Mouse (Mus musculus) liver, embryonic 11.5 days (tissue): ENCODE results near the gene Igfbp4. TPM values are rescaled to one million over a fixed set of nuclear protein-coding genes. Genes with fewer than 3 reads are reported as not detected.

Experiments
- ATAC-seq: fragments of 200-750 bp; cut with Nextera tagmentation; replicated peaks from 2 replicates; pipeline ENCODE4 v1.8.0; 2017; ENCODE audit warnings: moderate number of reproducible peaks, mild to moderate bottlenecking, moderate TSS enrichment, moderate library complexity; ENCODE audit not compliant: low FRiP score
- DNase-seq: peaks from one replicate; pipeline ENCODE4 v3.0.0-alpha.2; 2017; ENCODE audit warnings: low spot score
- H3K27ac ChIP-seq: fragments of 300-500 bp; sonication (generic); 2 replicates; pipeline ENCODE4 v1.5.1; 2014; ENCODE audit warnings: mild to moderate bottlenecking, low read depth, low read length, control low read depth
- H3K27me3 ChIP-seq: fragments of 300-500 bp; sonication (generic); replicated peaks from 2 replicates; pipeline ENCODE4 v1.6.1; 2014; ENCODE audit warnings: low read length, mixed read lengths; ENCODE audit not compliant: control insufficient read depth, insufficient read depth
- H3K36me3 ChIP-seq: fragments of 300-500 bp; sonication (generic); 2 replicates; pipeline ENCODE4 v1.6.1; 2014; ENCODE audit warnings: mild to moderate bottlenecking, low read length, moderate library complexity, mixed read lengths; ENCODE audit not compliant: control insufficient read depth, insufficient read depth
- H3K4me1 ChIP-seq: fragments of 300-500 bp; sonication (generic); replicated peaks from 2 replicates; pipeline ENCODE4 v1.6.1; 2014; ENCODE audit warnings: low read length, mixed read lengths; ENCODE audit not compliant: control insufficient read depth, insufficient read depth
- H3K4me2 ChIP-seq: fragments of 300-500 bp; sonication (generic); 2 replicates; pipeline ENCODE4 v1.6.1; 2014; ENCODE audit warnings: mild to moderate bottlenecking, control low read depth, moderate library complexity
- H3K4me3 ChIP-seq: fragments of 300-500 bp; sonication (generic); 2 replicates; pipeline ENCODE4 v1.5.1; 2014; ENCODE audit warnings: low read depth, low read length, control low read depth
- H3K9ac ChIP-seq: fragments of 300-500 bp; sonication (generic); 2 replicates; pipeline ENCODE4 v1.6.1; 2014; ENCODE audit warnings: low read depth, low read length, control low read depth
- H3K9me3 ChIP-seq: fragments of 300-500 bp; sonication (generic); 2 replicates; pipeline ENCODE4 v1.6.1; 2016; ENCODE audit warnings: low read length, inconsistent platforms, mixed read lengths; ENCODE audit not compliant: control insufficient read depth
- WGBS: fragments of 180-500 bp; shearing (Covaris S2); extraction: QIAGEN DNeasy Blood & Tissue Kit; methylation state at CpG from one replicate; pipeline ENCODE4 v1.1.7; 2014; 5-methylcytosine and 5-hydroxymethylcytosine counted together
- polyA plus RNA-seq: library from polyadenylated mRNA; unstranded; fragments of >200 nt; fragmentation: Nextera tagmentation; extraction: Ambion mirVana; gene quantifications from 2 replicates; pipeline ENCODE4 v1.2.1, GENCODE M21; 2014

The Igfbp4 gene
- polyA plus RNA-seq, 1 experiment from 2014 or later: 328 TPM

- Histone ChIP-seq H3K4me3 (no peak overlapping the region), H3K9me3 (no peaks in the 10 kb centered on the region), H3K27me3 (peaks cover 3% of the 10 kb centered on the region; the same call in 1 of the 2 replicates), H3K4me1 (peaks cover 3% of the 10 kb centered on the region; the same call in 1 of the 2 replicates), H3K36me3 (no peaks in the 10 kb centered on the region), H3K9ac (no peak overlapping the region), H3K27ac (no peak overlapping the region), H3K4me2 (no peak overlapping the region)
- WGBS: 69% methylated on average over 8 of the region's 8 CpGs
- ATAC-seq (no peak), DNase-seq (no peak)
These were observed 41.1 kb downstream of the Igfbp4 start for GRCm38 (mm10) chr11:99082098-99082497.

DNA sequence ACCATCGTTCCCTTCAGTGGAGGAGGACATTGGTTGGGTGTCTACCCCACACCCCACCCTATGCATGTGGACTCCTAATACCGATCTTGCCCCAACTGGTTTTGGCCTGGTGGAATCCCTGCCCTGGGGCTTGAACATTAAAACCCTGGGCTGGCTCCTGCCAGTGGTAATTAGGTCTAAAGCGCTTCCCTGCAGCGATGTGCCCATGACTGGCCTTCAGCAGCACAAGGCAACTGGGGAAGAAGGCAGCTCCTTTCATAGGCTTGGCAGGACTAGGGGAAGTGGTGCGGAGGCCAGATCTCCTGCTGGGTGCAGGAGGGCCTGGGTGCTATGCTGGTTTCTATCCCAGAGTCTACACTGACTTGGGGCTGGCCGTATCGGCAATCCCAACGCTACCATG, 42.5 kb downstream of the Igfbp4 start:
- no peak overlapping the region for H3K27ac ChIP-seq
- H3K4me3 ChIP-seq: no peak overlapping the region
- no peaks in the 10 kb centered on the region for H3K36me3 ChIP-seq
- no peaks in the 10 kb centered on the region for H3K9me3 ChIP-seq
- peaks cover 3% of the 10 kb centered on the region; the same call in 1 of the 2 replicates for H3K4me1 ChIP-seq
- no peak overlapping the region for H3K9ac ChIP-seq
- ATAC-seq (no peak), DNase-seq (no peak)
- WGBS: 87% methylated on average over 8 of the region's 8 CpGs
- H3K27me3 ChIP-seq: peaks cover 3% of the 10 kb centered on the region; the same call in 1 of the 2 replicates
- H3K4me2 ChIP-seq: no peak overlapping the region

DNA sequence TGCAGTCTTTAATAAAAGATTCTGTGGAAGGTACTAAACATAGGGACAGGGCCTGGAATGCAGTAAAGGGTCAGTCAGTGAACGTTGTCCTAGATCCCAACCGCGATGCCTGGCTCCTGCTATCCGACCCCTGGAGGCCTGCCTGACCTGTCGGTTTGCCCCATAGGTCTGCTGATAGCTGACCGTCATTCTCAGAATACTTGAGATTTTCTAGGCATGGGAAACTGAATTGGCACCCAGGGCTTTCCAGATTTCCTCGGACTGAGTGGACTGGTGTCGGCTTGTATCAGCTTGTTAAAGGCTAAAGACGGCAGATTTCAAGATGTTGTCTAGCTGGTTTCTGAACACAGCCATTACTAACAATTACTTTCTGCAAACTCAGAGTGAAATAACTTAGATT, 43.3 kb downstream of the Igfbp4 start:
- WGBS: 66% methylated on average over 9 of the region's 9 CpGs
- Histone ChIP-seq H3K9me3 (no peaks in the 10 kb centered on the region), H3K4me1 (peaks cover 3% of the 10 kb centered on the region; the same call in 1 of the 2 replicates), H3K4me2 (no peak overlapping the region), H3K27ac (no peak overlapping the region), H3K9ac (no peak overlapping the region), H3K36me3 (no peaks in the 10 kb centered on the region), H3K27me3 (peaks cover 3% of the 10 kb centered on the region; the same call in 1 of the 2 replicates), H3K4me3 (no peak overlapping the region)
- DNase-seq (no peak), ATAC-seq (no peak)

- Histone ChIP-seq H3K36me3 (no peaks in the 10 kb centered on the region), H3K27me3 (peaks cover 5% of the 10 kb centered on the region), H3K9ac (no peak overlapping the region), H3K9me3 (no peaks in the 10 kb centered on the region), H3K4me2 (no peak overlapping the region), H3K27ac (no peak overlapping the region), H3K4me3 (no peak overlapping the region), H3K4me1 (no peaks in the 10 kb centered on the region)
- DNase-seq: no peak
- 40% methylated on average over 2 of the region's 2 CpGs for WGBS
- ATAC-seq: no peak
These were observed 47.4 kb downstream of the Igfbp4 start for GRCm38 (mm10) chr11:99088486-99088885.

DNA sequence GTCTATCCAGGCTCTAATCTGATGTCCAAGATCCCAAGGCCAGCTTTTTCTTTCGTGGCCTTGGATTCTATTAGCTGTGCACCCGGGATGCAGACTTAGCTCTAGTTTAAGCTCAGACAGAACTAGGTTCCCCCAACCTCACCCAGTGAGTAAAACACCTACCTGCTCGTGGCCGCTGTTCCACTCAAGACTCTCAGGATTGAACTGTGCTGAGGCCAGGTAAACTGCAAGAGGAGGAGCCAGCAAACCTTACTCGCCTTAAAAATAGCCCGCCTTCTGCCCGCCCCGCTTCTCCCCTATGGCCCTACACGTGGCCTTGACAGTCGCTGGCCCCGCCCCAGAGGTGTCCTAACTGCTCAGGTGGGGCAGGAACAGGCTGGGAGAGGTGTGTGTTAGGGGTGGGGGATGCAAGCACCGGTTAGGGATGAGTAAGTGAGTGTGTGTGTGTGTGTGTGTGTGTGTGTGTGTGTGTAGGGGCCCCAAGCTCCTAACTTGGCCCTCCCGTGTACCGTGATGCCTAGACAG, 48.1 kb downstream of the Igfbp4 start, which contains the start of gene Tns4:
TSS of gene Tns4 (minus strand) at position 230 of the 525 bp plus-strand sequence.
- H3K9me3 ChIP-seq: no peaks in the 10 kb centered on the region
- WGBS: 57% methylated on average over 14 of the region's 14 CpGs
- no peak within 1 kb of the TSS for H3K9ac ChIP-seq
- ATAC-seq: no peak
- H3K27ac ChIP-seq: no peak within 1 kb of the TSS
- DNase-seq: no peak
- H3K4me3 ChIP-seq: no peak within 1 kb of the TSS
- no peaks in the 10 kb centered on the region for H3K4me1 ChIP-seq
- H3K4me2 ChIP-seq: no peak within 1 kb of the TSS
- H3K36me3 ChIP-seq: no peaks in the 10 kb centered on the region
- H3K27me3 ChIP-seq: peaks cover 8% of the 10 kb centered on the region

- 83% methylated on average over 8 of the region's 8 CpGs for WGBS
- H3K9me3 ChIP-seq: no peaks in the 10 kb centered on the region
- H3K9ac ChIP-seq: no peak overlapping the region
- H3K4me3 ChIP-seq: no peak overlapping the region
- no peaks in the 10 kb centered on the region; the same call in 1 of the 2 replicates for H3K36me3 ChIP-seq
- peaks cover 8% of the 10 kb centered on the region for H3K27me3 ChIP-seq
- no peak for ATAC-seq
- no peaks in the 10 kb centered on the region for H3K4me1 ChIP-seq
- DNase-seq: no peak
- no peak overlapping the region for H3K27ac ChIP-seq
- no peak overlapping the region for H3K4me2 ChIP-seq
These were observed 49.3 kb downstream of the Igfbp4 start for GRCm38 (mm10) chr11:99090391-99090790.

GRCm38 (mm10) chr11:99091666-99092065, 50.6 kb downstream of the Igfbp4 start:
- ATAC-seq (no peak), DNase-seq (no peak)
- H3K4me3 ChIP-seq: no peak overlapping the region
- H3K9ac ChIP-seq: no peak overlapping the region
- peaks cover 8% of the 10 kb centered on the region for H3K27me3 ChIP-seq
- H3K27ac ChIP-seq: no peak overlapping the region
- no peaks in the 10 kb centered on the region for H3K4me1 ChIP-seq
- no peaks in the 10 kb centered on the region; the same call in 1 of the 2 replicates for H3K36me3 ChIP-seq
- H3K4me2 ChIP-seq: no peak overlapping the region
- no peaks in the 10 kb centered on the region for H3K9me3 ChIP-seq
- WGBS: 46% methylated on average over 2 of the region's 2 CpGs

- H3K27ac ChIP-seq: no peak overlapping the region
- 72% methylated on average over 7 of the region's 7 CpGs for WGBS
- H3K4me1 ChIP-seq: no peaks in the 10 kb centered on the region
- H3K4me2 ChIP-seq: no peak overlapping the region
- H3K9me3 ChIP-seq: no peaks in the 10 kb centered on the region
- H3K27me3 ChIP-seq: peaks cover 8% of the 10 kb centered on the region
- H3K4me3 ChIP-seq: no peak overlapping the region
- no peak for DNase-seq
- no peak for ATAC-seq
- no peaks in the 10 kb centered on the region; the same call in 1 of the 2 replicates for H3K36me3 ChIP-seq
- no peak overlapping the region for H3K9ac ChIP-seq
These were observed 52.7 kb downstream of the Igfbp4 start for GRCm38 (mm10) chr11:99093740-99094139.
